Mouse (Mus musculus) small intestine, adult 2 months (tissue): Measurements from ENCODE around the gene Hsh2d.

Experiments used
- CTCF ChIP-seq: fragments of 200-500 bp; IDR thresholded peaks from 2 replicates; pipeline ENCODE4 v1.5.1; 2012; ENCODE audit warnings: low read depth, mild to moderate bottlenecking, control low read depth, inconsistent platforms, low read length, moderate library complexity, mixed read lengths; ENCODE audit not compliant: insufficient replicate concordance, insufficient read length; ENCODE audit errors: extremely low read depth
- POLR2A ChIP-seq: fragments of 200-500 bp; IDR thresholded peaks from 2 replicates; pipeline ENCODE4 v1.6.1; 2012; ENCODE audit warnings: low read depth, mild to moderate bottlenecking, control low read depth, inconsistent platforms, low read length, moderate library complexity

GRCm38 (mm10) chr8:72240951-72241350, 51.5 kb downstream of the Hsh2d start:
- TF ChIP-seq CTCF (no peak), POLR2A (no peak)
